Mouse (Mus musculus): ENCODE results near the gene Abcc3.

Gene Abcc3

DNA sequence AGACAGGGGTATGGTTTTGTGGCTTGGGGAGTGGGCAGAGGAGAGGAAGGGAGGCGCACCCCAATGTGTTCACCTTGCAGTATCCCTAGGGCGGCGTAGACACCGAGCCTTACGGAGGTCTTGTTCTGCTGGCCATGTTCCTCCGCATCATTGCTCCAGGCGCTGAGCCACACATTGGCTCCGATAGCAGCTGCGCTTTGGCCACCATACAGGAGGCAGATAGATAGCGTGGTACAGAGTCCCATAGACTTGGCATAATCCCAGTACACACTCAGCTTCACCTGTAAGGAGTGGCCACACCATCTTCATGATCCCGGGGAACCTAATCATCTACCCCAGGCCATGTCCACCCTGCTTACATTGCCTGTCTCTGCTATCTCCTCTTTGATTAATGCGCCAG, 33.6 kb downstream of the Abcc3 start:
- ATAC-seq (ENCODE audit: insufficient number of reproducible peaks, low FRiP score, low TSS enrichment), result no peak

DNA sequence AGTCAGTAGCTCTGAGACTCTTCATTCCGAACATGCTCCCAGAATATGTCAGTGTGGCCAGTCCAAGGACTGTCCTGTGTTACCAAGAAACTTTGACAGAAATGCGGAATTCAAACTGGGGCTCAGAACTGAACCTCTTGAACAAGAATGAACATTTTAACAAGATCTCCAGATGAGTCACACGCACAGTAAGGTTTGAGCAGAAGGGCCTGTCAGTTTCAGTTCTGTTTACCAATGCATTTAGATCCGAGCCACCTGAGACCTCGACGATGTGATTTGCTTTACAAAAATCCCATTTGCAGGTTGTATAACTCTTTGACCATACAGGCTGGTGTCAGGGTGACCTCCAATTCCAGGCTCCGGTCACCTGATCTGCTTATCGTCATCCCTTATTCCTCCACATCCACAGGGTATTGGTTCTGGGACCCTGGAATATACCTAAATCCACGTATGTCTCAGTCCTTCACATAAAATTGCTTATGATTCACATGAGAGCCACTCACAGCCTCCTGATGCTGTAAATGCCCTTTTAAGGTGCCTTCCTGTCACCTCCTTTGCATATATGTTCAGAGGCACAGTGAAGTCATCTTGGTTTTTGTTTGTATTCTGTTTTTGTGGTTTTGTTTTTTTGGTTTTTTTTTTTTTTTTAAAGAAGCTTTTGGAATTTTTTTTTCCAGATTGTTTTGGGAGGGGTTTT, 37.1 kb downstream of the Abcc3 start:
- no peak for ATAC-seq (ENCODE audit: insufficient number of reproducible peaks, low FRiP score, low TSS enrichment)

- ATAC-seq (ENCODE audit: insufficient number of reproducible peaks, low FRiP score, low TSS enrichment), result no peak
These were observed 41.7 kb downstream of the Abcc3 start for GRCm38 (mm10) chr11:94351094-94351493.

GRCm38 (mm10) chr11:94350337-94350736, 42.5 kb downstream of the Abcc3 start:
- ATAC-seq (ENCODE audit: insufficient number of reproducible peaks, low FRiP score, low TSS enrichment), result no peak

GRCm38 (mm10) chr11:94349839-94350238, 43.0 kb downstream of the Abcc3 start:
- no peak for ATAC-seq (ENCODE audit: insufficient number of reproducible peaks, low FRiP score, low TSS enrichment)

GRCm38 (mm10) chr11:94347063-94347575, 45.7 kb downstream of the Abcc3 start:
- ATAC-seq (ENCODE audit: insufficient number of reproducible peaks, low FRiP score, low TSS enrichment), result no peak

DNA sequence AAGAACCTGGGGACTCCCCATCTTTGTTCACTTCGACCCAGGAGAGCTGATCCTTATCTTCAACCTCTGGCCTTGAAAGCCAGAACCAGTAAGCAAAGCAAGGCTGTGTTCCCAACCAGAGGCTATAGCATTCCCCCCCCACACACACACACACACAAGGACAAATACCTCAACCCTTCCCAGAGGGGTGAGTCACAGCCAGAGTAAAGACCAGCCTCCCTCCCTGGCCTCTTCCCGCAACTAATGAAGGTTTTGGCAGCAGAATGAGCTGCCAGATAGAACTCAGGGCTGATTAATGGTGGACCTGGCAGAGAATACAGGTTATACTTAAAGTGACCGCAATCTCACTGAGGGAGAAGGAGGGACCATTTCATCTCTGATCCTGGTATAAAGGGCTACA, 46.2 kb downstream of the Abcc3 start:
- ATAC-seq (ENCODE audit: insufficient number of reproducible peaks, low FRiP score, low TSS enrichment), result no peak

- no peak for ATAC-seq (ENCODE audit: insufficient number of reproducible peaks, low FRiP score, low TSS enrichment)
These were observed 46.9 kb downstream of the Abcc3 start for GRCm38 (mm10) chr11:94345926-94346325.

DNA sequence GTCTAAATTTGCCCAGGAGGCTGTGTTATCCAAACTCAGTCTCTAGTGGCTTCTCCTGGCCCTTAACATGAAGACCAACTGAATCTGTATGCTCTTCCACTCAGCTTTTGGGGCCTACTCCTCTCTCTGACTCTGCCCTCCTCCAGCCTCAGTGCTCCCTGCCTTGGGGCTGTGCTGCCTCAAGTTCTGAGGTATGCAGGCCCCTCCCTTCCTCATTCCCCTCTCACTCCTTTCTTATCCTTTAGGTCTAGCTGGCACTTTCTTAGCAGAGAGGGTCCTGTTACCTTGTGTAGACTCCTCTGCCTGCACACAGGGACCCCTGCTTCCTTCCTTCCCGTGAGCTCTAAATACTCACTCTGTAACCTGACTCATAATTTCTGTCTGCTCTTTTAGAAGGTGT, 48.3 kb downstream of the Abcc3 start:
- no peak for ATAC-seq (ENCODE audit: insufficient number of reproducible peaks, low FRiP score, low TSS enrichment)

DNA sequence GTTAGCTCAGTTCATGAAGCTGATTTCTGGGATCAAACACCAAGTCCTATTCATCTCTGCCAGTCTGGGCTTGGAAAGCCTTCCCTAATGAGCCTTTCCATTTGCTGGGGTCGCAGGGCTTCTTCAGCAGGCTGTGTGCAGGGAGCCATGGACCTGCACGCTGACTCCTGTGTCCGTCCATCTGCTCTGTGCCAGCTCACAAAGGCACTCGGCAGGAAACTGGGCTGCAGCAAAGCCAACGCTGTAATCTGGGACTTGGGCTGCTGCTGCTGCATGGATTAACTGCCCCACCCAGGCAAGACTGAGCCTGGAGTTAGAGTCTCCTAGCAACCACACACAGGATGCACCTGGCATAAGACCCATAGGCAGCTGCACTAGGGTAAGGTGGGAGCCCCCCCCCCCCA, 48.8 kb downstream of the Abcc3 start:
- no peak for ATAC-seq (ENCODE audit: insufficient number of reproducible peaks, low FRiP score, low TSS enrichment)

DNA sequence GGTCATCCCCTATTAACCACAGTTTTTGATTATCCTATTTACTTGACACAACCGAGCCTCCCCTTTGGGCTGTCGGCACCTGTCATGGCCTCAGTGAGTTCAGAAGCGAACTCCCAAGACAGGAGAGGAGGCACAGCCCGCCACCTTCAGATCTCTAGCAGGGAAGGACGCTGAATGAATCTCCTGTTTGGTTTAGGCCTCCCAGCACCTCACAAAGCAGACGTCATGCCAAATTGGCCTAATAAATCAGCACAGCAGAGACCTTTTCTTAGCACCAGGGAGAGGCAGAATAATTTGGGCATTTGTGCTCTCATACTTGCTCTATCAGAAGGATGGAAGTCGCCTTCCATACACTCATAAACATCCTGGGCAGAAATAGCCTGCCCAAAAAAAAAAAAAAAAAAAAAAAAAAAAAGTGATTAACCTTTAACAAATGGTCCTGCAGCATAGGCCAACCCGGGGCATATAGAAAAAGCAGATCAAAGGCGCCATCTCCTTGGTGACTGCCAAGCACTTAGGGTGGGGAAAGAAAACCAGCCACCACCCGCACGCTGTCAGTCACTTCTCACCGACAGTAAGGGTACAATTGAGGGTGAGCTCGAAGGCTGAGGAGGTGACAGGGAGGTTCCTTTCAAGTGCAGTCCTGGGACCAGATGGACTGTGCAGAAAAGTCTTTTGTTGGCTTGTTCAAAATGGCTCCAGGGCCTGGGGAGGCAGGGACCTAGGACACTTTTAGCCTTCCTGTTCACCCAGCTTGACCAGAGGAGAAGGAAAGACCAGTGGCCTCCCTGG, 50.5 kb downstream of the Abcc3 start:
- ATAC-seq (ENCODE audit: insufficient number of reproducible peaks, low FRiP score, low TSS enrichment), result no peak

- no peak for ATAC-seq (ENCODE audit: insufficient number of reproducible peaks, low FRiP score, low TSS enrichment)
These were observed 51.6 kb downstream of the Abcc3 start for GRCm38 (mm10) chr11:94340948-94341933.

DNA sequence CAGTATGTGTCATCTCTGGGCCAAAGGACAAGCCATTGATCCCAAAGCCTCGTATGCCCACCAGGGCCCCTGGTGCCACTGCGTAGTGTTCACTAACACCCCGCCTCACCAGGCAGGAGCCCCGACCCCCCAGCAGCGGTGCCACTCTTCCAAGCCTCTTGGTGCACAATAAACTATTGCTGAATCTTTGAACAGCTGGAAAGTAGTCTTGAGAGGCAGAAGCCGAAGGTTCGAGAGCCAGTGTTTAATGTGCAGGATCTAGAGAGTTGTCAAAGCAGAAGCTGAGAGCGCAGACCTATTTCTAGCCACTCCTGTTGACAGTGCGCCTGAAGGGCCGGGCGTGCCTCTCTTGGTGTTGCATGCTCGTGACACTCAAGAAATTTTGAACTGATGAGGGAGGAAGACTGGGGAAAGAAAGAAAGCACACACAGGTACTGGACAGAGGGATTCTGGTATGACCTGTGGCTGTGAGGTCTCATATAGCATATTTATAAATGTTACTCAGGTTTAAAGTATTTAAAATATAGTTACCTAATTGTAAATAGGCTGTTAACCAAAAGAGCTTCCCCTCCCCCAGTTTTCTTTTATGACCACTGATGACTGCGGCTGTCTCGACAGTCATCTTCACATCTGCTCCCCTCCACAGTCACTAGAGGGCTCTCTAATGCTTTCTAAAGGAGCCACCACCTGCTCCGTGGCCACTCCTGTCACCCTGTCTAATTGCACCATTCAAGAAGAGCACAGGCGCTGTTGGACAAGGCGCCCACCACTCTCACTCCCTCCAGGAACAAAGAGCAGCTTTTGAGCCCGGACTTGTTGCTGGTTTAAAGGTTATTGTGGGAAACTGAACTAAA, 52.8 kb downstream of the Abcc3 start:
- peak; percentile 76; the same call in 1 of the 2 replicates for ATAC-seq (ENCODE audit: insufficient number of reproducible peaks, low FRiP score, low TSS enrichment)

GRCm38 (mm10) chr11:94338347-94338746, 54.5 kb downstream of the Abcc3 start:
- ATAC-seq (ENCODE audit: insufficient number of reproducible peaks, low FRiP score, low TSS enrichment), result no peak

- ATAC-seq (ENCODE audit: insufficient number of reproducible peaks, low FRiP score, low TSS enrichment), result no peak
These were observed 56.2 kb downstream of the Abcc3 start for GRCm38 (mm10) chr11:94336551-94336950.

DNA sequence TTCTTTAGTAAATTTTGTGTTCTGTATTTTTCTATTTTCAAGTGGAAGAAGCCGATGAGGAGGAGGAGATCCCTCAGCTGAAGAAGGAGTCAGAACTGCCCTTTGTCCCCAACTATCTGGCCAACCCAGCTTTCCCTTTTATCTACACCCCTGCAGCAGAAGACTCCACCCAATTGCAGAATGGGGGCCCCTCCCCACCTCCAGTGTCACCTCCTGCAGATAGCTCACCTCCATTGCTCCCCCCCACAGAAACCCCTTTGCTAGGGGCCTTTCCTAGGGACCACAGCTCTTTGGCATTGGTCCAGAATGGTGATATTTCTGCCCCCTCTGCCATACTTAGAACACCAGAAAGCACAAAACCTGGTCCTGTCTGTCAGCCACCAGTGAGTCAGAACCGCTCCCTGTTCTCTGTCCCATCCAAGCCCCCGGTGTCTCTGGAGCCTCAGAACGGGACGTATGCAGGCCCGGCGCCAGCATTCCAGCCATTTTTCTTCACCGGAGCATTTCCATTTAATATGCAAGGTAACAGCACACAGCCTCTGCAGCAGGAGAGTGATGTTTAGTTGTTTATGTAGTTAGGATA, 58.3 kb downstream of the Abcc3 start:
- no peak for ATAC-seq (ENCODE audit: insufficient number of reproducible peaks, low FRiP score, low TSS enrichment)

- ATAC-seq (ENCODE audit: insufficient number of reproducible peaks, low FRiP score, low TSS enrichment), result no peak
These were observed 60.1 kb downstream of the Abcc3 start for GRCm38 (mm10) chr11:94332726-94333125.

DNA sequence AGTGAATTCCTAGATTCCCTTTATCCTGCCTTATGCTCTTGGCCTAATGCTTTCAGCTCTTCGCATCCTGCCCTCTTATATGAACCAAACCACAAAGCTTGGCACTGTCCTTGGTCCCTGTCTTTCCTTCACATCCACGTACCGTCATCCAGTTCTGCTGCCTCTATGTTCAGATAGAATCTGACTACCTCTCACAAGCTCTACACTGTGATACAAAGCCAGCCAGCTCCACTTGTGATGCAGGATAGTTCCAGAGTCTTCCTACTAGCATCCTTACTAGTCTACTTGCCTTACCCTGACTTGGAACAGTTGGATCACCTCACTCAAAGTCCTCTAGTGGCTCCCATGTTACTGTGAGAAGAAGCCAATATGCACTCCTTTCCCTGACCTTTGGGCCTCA, 62.6 kb downstream of the Abcc3 start:
- no peak for ATAC-seq (ENCODE audit: insufficient number of reproducible peaks, low FRiP score, low TSS enrichment)

DNA sequence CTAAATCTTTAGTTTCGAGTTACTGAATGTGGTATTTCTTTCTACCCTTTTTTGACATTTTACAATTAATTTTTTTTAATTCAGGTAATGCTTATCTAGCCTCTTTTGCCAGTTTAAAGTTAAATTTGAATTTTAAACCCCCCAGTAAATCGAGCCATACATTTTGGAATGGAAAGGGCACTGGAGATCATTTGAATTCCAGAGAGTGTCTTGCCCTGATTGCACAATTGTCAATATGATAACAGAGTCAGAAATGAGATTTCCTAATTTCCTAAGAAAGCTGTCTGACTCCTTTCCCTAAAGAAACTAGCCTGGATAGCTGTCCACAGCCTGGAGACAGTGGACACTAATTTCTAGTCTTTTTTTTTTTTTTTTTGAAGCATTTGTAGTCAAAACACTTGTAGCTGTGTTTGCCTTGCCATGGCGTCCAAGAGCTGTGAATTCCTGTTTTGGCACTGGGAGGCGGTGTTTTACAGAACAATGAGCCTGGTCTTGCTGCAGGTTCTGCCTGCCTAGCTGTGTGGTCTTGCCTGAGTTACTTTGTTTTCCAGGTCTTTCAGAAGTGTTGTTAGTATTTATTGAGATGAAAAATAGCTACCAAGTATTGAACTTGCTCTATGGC, 63.4 kb downstream of the Abcc3 start:
- ATAC-seq (ENCODE audit: insufficient number of reproducible peaks, low FRiP score, low TSS enrichment), result no peak

Measured in cerebellum, adult (tissue).